Mouse (Mus musculus) liver, adult 2 months (tissue): ENCODE measurements around the gene Cttnbp2nl. TPM values are rescaled to one million over a fixed set of nuclear protein-coding genes. Genes with fewer than 3 reads are reported as not detected.

ENCODE experiments used
- DNase-seq: peaks from one replicate; pipeline ENCODE4 v3.0.0-alpha.2; 2011; ENCODE audit warnings: low read depth, low spot score; ENCODE audit errors: extremely low read depth
- H3K27ac ChIP-seq: fragments of 200-500 bp; replicated peaks from 2 replicates; pipeline ENCODE4 v1.5.1; 2012; ENCODE audit warnings: low read depth, mild to moderate bottlenecking, control low read depth, inconsistent platforms, low read length; ENCODE audit not compliant: insufficient read depth
- H3K27me3 ChIP-seq: fragments of 200-500 bp; 2 replicates; pipeline ENCODE4 v1.6.1; 2012; ENCODE audit warnings: mild to moderate bottlenecking, moderate library complexity, low read length, inconsistent platforms; ENCODE audit not compliant: control insufficient read depth, insufficient read depth
- H3K36me3 ChIP-seq: fragments of 200-500 bp; 2 replicates; pipeline ENCODE4 v1.6.1; 2012; ENCODE audit warnings: low read length, inconsistent platforms; ENCODE audit not compliant: control insufficient read depth, insufficient read depth
- H3K4me1 ChIP-seq: fragments of 200-500 bp; 2 replicates; pipeline ENCODE4 v1.6.1; 2011; ENCODE audit warnings: low read length; ENCODE audit not compliant: control insufficient read depth, insufficient read depth
- H3K4me3 ChIP-seq: fragments of 200-500 bp; 2 replicates; pipeline ENCODE4 v1.5.1; 2011; ENCODE audit warnings: low read depth, mild to moderate bottlenecking, control low read depth, low read length, moderate library complexity; ENCODE audit not compliant: insufficient read depth
- H3K79me2 ChIP-seq: fragments of 200-500 bp; 2 replicates; pipeline ENCODE4 v1.6.1; 2012; ENCODE audit warnings: inconsistent platforms, mild to moderate bottlenecking, low read length, moderate library complexity; ENCODE audit not compliant: control insufficient read depth, insufficient read depth
- H3K9ac ChIP-seq: fragments of 200-500 bp; 2 replicates; pipeline ENCODE4 v1.6.1; 2012; ENCODE audit warnings: low read depth, mild to moderate bottlenecking, control low read depth, inconsistent platforms, low read length
- CTCF ChIP-seq: fragments of 200-500 bp; IDR thresholded peaks from 2 replicates; pipeline ENCODE4 v1.5.1; 2011; ENCODE audit warnings: low read depth, low read length, control low read depth
- POLR2A ChIP-seq: fragments of 200-500 bp; IDR thresholded peaks from 2 replicates; pipeline ENCODE4 v1.6.1; 2011; ENCODE audit warnings: low read length, control low read depth; ENCODE audit not compliant: insufficient read depth; ENCODE audit errors: extremely low read depth
- WGBS: fragments of 180-500 bp; shearing (Covaris S2); methylation state at CpG from one replicate; pipeline ENCODE4 v1.1.7; 2018; 5-methylcytosine and 5-hydroxymethylcytosine counted together
- polyA plus RNA-seq: library from polyadenylated mRNA; depleted of rRNA; stranded (reverse); fragments of >200 nt; gene quantifications from 2 replicates; pipeline ENCODE4 v1.2.3, GENCODE M21; 2012
- total RNA-seq: library from RNA; depleted of rRNA; stranded (reverse); fragments of >200 nt; gene quantifications from 2 replicates; pipeline ENCODE4 v1.2.3, GENCODE M21; 2014

The Cttnbp2nl gene
- total and polyA plus RNA-seq, 2 experiments: 0.54 to 1.8 TPM

DNA sequence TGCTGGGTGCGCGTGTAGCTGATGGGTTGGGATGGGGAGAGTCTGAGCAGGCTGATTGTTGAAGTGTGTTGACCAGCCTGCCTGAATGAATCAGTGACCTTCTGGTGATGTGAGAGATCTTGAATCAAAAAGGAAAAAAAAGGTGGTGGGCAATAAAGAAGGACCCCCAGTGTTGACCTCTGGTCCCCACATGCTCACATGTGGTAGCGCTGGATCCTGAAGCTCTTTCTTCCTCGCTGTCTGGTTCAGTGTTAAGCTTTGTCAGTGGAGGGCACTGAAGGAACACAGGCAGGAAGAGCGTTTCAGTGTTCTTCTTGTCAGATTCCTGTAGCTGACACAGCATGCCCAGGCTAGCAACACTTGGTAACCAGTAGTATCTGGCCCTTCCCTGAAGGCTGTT is 22.9 kb upstream of the Cttnbp2nl start:
- Histone ChIP-seq H3K9ac (no peak overlapping the region), H3K36me3 (no peaks in the 10 kb centered on the region), H3K4me3 (no peak overlapping the region), H3K4me1 (no peaks in the 10 kb centered on the region), H3K27me3 (no peaks in the 10 kb centered on the region; the same call in 1 of the 2 replicates), H3K79me2 (no peaks in the 10 kb centered on the region), H3K27ac (no peak overlapping the region)
- TF ChIP-seq POLR2A (no peak), CTCF (no peak)
- 91% methylated on average over 5 of the region's 5 CpGs for WGBS
- no peak for DNase-seq

DNA sequence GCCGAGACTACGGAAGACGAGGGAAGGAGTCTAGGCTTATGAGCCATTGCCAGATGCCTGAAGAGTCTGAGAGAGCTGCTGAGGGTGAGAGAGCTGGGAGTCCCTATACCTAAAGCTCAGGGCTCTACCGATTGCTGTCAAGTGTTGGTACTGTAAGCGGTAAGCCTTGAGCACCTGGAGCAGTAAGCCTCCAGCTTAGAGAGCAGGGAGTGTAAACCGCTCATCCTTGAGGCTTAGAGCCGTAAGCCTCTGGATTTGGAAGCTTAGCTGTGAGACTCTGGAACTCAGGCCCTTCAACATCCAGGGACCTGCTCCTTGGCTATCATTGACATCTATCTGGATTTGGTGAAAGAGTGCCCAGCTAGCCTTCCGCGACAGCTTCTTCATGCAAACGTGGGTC is 19.6 kb upstream of the Cttnbp2nl start:
- Histone ChIP-seq H3K4me3 (no peak overlapping the region), H3K27ac (no peak overlapping the region), H3K9ac (no peak overlapping the region), H3K4me1 (no peaks in the 10 kb centered on the region), H3K79me2 (no peaks in the 10 kb centered on the region), H3K36me3 (no peaks in the 10 kb centered on the region), H3K27me3 (no peaks in the 10 kb centered on the region; the same call in 1 of the 2 replicates)
- WGBS: 89% methylated on average over 10 of the region's 10 CpGs
- TF ChIP-seq CTCF: no peak
- no peak for TF ChIP-seq POLR2A
- DNase-seq: no peak

DNA sequence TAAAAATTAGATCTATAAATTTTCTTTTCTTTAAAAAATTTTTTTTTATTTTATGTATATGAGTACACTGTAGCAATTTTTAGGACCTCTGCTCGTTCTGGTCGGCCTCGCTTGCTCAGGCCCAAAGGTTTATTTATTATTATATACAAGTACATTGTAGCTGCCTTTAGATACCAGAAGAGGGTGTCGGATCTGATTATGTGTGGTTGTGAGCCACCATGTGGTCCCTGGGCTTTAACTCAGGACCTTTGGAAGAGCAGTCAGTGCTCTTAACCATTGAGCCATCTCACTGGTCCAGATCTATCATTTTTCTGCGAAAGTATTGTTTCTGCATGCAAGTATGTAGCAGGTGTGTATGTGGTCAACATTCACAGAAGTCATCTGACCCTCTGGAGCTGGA is 18.3 kb upstream of the Cttnbp2nl start:
- Histone ChIP-seq H3K27me3 (no peaks in the 10 kb centered on the region; the same call in 1 of the 2 replicates), H3K79me2 (no peaks in the 10 kb centered on the region), H3K4me1 (no peaks in the 10 kb centered on the region), H3K36me3 (no peaks in the 10 kb centered on the region), H3K27ac (no peak overlapping the region), H3K4me3 (no peak overlapping the region), H3K9ac (no peak overlapping the region)
- DNase-seq: no peak
- TF ChIP-seq POLR2A (no peak), CTCF (no peak)
- WGBS: 88% methylated on average over 5 of the region's 5 CpGs

DNA sequence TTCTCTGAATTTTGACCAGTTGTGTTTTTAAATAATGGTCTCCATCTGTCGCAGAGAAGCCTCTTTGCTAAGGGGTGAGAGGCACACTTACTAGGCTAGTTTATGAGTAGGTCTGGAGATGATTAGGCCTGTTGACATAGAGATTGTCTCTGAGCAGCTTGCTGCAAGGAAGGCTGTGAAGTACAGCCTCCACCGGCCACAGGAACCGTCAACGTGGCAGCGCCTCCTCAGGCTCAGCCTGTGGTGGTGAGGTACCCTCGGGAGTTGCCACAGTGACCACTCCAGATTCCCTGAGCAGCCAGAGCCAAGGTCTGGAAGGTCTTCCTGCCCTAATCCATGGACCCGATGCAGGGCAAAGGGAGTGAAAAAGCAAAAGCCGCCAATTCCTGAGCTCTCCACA is 17.6 kb upstream of the Cttnbp2nl start:
- Histone ChIP-seq H3K4me1 (no peaks in the 10 kb centered on the region), H3K9ac (no peak overlapping the region), H3K27ac (no peak overlapping the region), H3K4me3 (no peak overlapping the region), H3K27me3 (no peaks in the 10 kb centered on the region; the same call in 1 of the 2 replicates), H3K79me2 (no peaks in the 10 kb centered on the region), H3K36me3 (no peaks in the 10 kb centered on the region)
- 71% methylated on average over 8 of the region's 8 CpGs for WGBS
- DNase-seq: no peak
- TF ChIP-seq POLR2A (no peak), CTCF (no peak)

DNA sequence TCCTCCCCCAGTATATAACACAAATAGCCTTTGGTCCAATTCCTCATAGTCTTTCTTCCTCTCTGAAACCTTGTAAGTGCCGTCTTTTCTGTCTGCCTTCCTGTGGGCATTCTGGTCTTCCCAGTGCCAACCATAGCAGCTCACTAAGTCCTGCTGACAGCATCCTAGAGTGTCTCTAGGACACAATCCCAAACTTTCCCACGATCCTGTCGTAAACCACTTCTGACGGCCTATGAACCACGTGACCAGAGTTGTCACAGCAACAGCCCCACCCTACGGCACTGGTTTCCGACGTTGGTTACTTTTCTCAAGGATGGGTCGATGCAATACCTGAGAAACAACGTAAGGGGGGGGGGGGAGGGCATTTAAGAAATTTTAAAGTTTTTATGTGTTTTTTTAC is 13.6 kb upstream of the Cttnbp2nl start, which contains the start of gene 4930564D02Rik:
Gene 4930564D02Rik, plus strand, starts transcription at position 301 of the 400 bp plus-strand sequence.
- Histone ChIP-seq H3K27me3 (no peaks in the 10 kb centered on the region; the same call in 1 of the 2 replicates), H3K27ac (no peak within 1 kb of the TSS), H3K4me1 (no peaks in the 10 kb centered on the region), H3K79me2 (no peaks in the 10 kb centered on the region), H3K4me3 (no peak within 1 kb of the TSS), H3K36me3 (no peaks in the 10 kb centered on the region), H3K9ac (no peak within 1 kb of the TSS)
- no peak for TF ChIP-seq POLR2A
- 84% methylated on average over 10 of the region's 10 CpGs for WGBS
- DNase-seq: no peak

DNA sequence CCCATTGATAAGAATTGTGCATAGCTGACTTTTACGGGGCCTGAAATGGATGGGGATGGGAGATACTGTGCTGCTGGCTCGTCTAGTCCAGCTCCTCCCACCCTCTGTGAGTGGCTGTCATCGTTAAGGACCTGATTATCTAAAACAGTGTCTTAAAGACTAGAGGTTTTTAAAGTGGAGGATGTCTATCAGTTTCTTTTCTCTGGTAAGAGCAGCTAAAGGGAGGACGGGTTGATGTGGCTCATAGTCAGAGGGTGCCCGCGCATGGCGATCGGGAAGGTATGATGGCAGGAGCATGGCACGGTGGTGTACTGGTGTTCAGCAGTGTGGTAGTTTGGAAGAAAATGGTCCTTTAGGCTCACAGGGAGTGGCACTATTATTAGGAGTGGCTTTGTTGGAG is 9.7 kb upstream of the Cttnbp2nl start:
- Histone ChIP-seq H3K27me3 (0 out of 2 replicates have a peak, but pooled peaks cover 5% of the 10 kb centered on the region), H3K27ac (no peak overlapping the region), H3K4me1 (no peaks in the 10 kb centered on the region), H3K79me2 (no peaks in the 10 kb centered on the region), H3K36me3 (no peaks in the 10 kb centered on the region), H3K9ac (no peak overlapping the region), H3K4me3 (no peak overlapping the region)
- DNase-seq: no peak
- 78% methylated on average over 9 of the region's 9 CpGs for WGBS
- no peak for TF ChIP-seq CTCF
- no peak for TF ChIP-seq POLR2A
